Mouse (Mus musculus) small intestine, adult 2 months (tissue): ENCODE data around the gene Nrn1l.

Source experiments
- CTCF ChIP-seq: fragments of 200-500 bp; IDR thresholded peaks from 2 replicates; pipeline ENCODE4 v1.5.1; 2012; ENCODE audit warnings: low read depth, mild to moderate bottlenecking, control low read depth, inconsistent platforms, low read length, moderate library complexity, mixed read lengths; ENCODE audit not compliant: insufficient replicate concordance, insufficient read length; ENCODE audit errors: extremely low read depth
- POLR2A ChIP-seq: fragments of 200-500 bp; IDR thresholded peaks from 2 replicates; pipeline ENCODE4 v1.6.1; 2012; ENCODE audit warnings: low read depth, mild to moderate bottlenecking, control low read depth, inconsistent platforms, low read length, moderate library complexity

- TF ChIP-seq CTCF (no peak), POLR2A (no peak)
These were observed 37.9 kb downstream of the Nrn1l start for GRCm38 (mm10) chr8:105931271-105931670.
